Mouse (Mus musculus) ES-E14 (cell line): ENCODE data around the gene Lcn5.

Source experiments
- CHD2 ChIP-seq: IDR thresholded peaks from 2 replicates; pipeline ENCODE4 v1.6.1; 2014; ENCODE audit warnings: mild to moderate bottlenecking, low read depth, low read length, inconsistent platforms
- HCFC1 ChIP-seq: IDR thresholded peaks from 2 replicates; pipeline ENCODE4 v1.6.1; 2012; ENCODE audit warnings: low read length, inconsistent platforms, borderline replicate concordance; ENCODE audit not compliant: insufficient read depth
- ZC3H11A ChIP-seq: IDR thresholded peaks from 2 replicates; pipeline ENCODE4 v1.6.1; 2012; ENCODE audit warnings: low read depth, mild to moderate bottlenecking, inconsistent platforms, low read length, borderline replicate concordance
- ZNF384 ChIP-seq: IDR thresholded peaks from 2 replicates; pipeline ENCODE4 v1.6.1; 2012; ENCODE audit warnings: low read depth, low read length, inconsistent platforms

DNA sequence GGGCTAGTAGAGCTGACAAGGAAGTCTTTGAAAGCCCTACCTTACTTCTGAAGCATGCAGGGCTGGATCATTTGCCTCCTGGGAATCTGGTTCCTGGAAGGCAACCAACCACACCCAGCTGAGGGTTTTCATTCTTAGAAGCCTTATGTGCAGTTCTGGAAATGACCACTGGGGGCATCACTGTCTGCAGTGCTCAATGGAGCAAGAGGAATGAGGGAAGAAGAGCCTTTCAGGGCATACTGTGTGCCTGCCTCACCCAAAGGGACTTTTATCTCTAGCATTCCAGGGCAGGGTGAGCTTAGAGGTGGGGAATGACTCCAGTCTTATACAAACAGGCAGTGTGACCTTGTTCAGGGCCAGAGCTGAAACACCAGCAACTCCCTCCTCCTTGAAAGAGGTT is 36.9 kb downstream of the Lcn5 start:
- no peak for TF ChIP-seq HCFC1
- no peak for TF ChIP-seq ZC3H11A
- no peak for TF ChIP-seq ZNF384
- no peak for TF ChIP-seq CHD2
